8 mouse cellular contexts compared by ENCODE assay signal in genomic region chr8:70212112-70213055, GRCm38 (mm10). TPM values are rescaled to one million over a fixed set of nuclear protein-coding genes. Genes with fewer than 3 reads are reported as not detected.
DNase-seq lines count a peak whose midpoint lies in the region; ATAC-seq lines count a peak whose summit lies in the region.

Gene Slc25a42 (minus strand): TSS chr8:70212305.

- peak within 1 kb of the TSS; percentile 88 for H3K4me2 ChIP-seq in heart, embryonic 14.5 days (ENCODE audit: low read length)
- H3K4me2 ChIP-seq in liver, embryonic 13.5 days = peak within 1 kb of the TSS; percentile 100
- H3K4me2 ChIP-seq in stomach, embryonic 16.5 days (ENCODE audit: low read depth, low read length) = peak within 1 kb of the TSS; percentile 99

- H3K4me1 ChIP-seq in heart, embryonic 14.5 days (ENCODE audit: control insufficient read depth in 2 of 2, insufficient read depth in 2 of 2, low read length in 2 of 2) = peaks cover 7 to 17% of the 10 kb centered on the region in 2 experiments
- H3K4me1 ChIP-seq in liver, embryonic 13.5 days (replicated peaks) = peaks cover 61% of the 10 kb centered on the region
- H3K4me1 ChIP-seq in stomach, embryonic 16.5 days (ENCODE audit: control insufficient read depth, insufficient read depth, low read length) = peaks cover 17% of the 10 kb centered on the region

- H3K27ac ChIP-seq in heart, embryonic 14.5 days (replicated peaks in 1 of 2; ENCODE audit: control insufficient read depth in 1 of 2, insufficient read depth in 1 of 2, low read depth in 2 of 2, low read length in 2 of 2) = peak within 1 kb of the TSS; percentile 29 to 46; a peak in 3 of 4 replicates
- H3K27ac ChIP-seq in liver, embryonic 13.5 days = peak within 1 kb of the TSS; percentile 85
- H3K27ac ChIP-seq in stomach, embryonic 16.5 days (ENCODE audit: low read length) = peak within 1 kb of the TSS; percentile 55

- peak; percentile 98 for DNase-seq in c-Kit-negative CD71-positive TER-119-positive erythroid progenitor cells, embryonic 14.5 days (ENCODE audit: low read depth, low spot score)
- peak; percentile 100 for DNase-seq in fibroblast of lung, adult 2 months (ENCODE audit: low read depth)
- DNase-seq in kidney, postnatal 14 days = peak; percentile 99
- DNase-seq in liver, embryonic 13.5 days = peak; percentile 98
- DNase-seq in neural tube, embryonic 10.5 days (ENCODE audit: extremely low spot score, low spot score) = peak; percentile 94

- no peaks in the 10 kb centered on the region for H3K9me3 ChIP-seq in heart, embryonic 14.5 days (ENCODE audit: control insufficient read depth, low read length)
- no peaks in the 10 kb centered on the region for H3K9me3 ChIP-seq in liver, embryonic 13.5 days (replicated peaks)
- H3K9me3 ChIP-seq in stomach, embryonic 16.5 days (replicated peaks; ENCODE audit: control insufficient read depth, low read length) = no peaks in the 10 kb centered on the region

- H3K4me3 ChIP-seq in heart, embryonic 14.5 days (ENCODE audit: control insufficient read depth in 1 of 2, insufficient read depth in 1 of 2, low read depth in 1 of 2, low read length in 2 of 2) = peak within 1 kb of the TSS; percentile 59 to 79
- peak within 1 kb of the TSS; percentile 80 for H3K4me3 ChIP-seq in liver, embryonic 13.5 days (replicated peaks)
- peak within 1 kb of the TSS; percentile 72 for H3K4me3 ChIP-seq in stomach, embryonic 16.5 days (replicated peaks; ENCODE audit: low read length)

- no peaks in the 10 kb centered on the region for H3K36me3 ChIP-seq in heart, embryonic 14.5 days (ENCODE audit: control insufficient read depth, insufficient read depth, low read length)
- H3K36me3 ChIP-seq in liver, embryonic 13.5 days = no peaks in the 10 kb centered on the region
- H3K36me3 ChIP-seq in stomach, embryonic 16.5 days (ENCODE audit: control insufficient read depth, insufficient read depth, low read length) = no peaks in the 10 kb centered on the region

- WGBS in heart, embryonic 14.5 days = under 1% methylated on average over 65 of the region's 66 CpGs
- under 1% methylated on average over 65 of the region's 66 CpGs for WGBS in liver, embryonic 13.5 days (ENCODE audit: insufficient replicate concordance)
- WGBS in stomach, embryonic 16.5 days = under 1% methylated on average over 64 of the region's 66 CpGs

- ATAC-seq in CD4-positive, CD25-positive, alpha-beta regulatory T cell, adult 4 months = peak; percentile 87
- peak; percentile 97 for ATAC-seq in heart, embryonic 14.5 days (ENCODE audit: insufficient number of reproducible peaks, insufficient read depth, low FRiP score, low read depth)
- peak; percentile 93 for ATAC-seq in liver, embryonic 13.5 days (ENCODE audit: low read depth)
- ATAC-seq in stomach, embryonic 16.5 days (ENCODE audit: insufficient read depth, low FRiP score) = peak; percentile 98

- H3K9ac ChIP-seq in heart, embryonic 14.5 days (ENCODE audit: low read length) = peak within 1 kb of the TSS; percentile 74
- peak within 1 kb of the TSS; percentile 91 for H3K9ac ChIP-seq in liver, embryonic 13.5 days
- H3K9ac ChIP-seq in stomach, embryonic 16.5 days (ENCODE audit: low read length) = peak within 1 kb of the TSS; percentile 80

- no peaks in the 10 kb centered on the region for H3K27me3 ChIP-seq in heart, embryonic 14.5 days (ENCODE audit: control insufficient read depth, insufficient read depth, low read length)
- H3K27me3 ChIP-seq in liver, embryonic 13.5 days = no peaks in the 10 kb centered on the region
- H3K27me3 ChIP-seq in stomach, embryonic 16.5 days (ENCODE audit: control insufficient read depth, insufficient read depth, low read length) = no peaks in the 10 kb centered on the region

RNA-seq across cellular contexts. Expression of gene Slc25a42, which starts in this region (rescaled TPM):
- 1 to 10 TPM; 6.2 to 9.7 TPM for polyA plus RNA-seq in CD4-positive, CD25-positive, alpha-beta regulatory T cell, adult 4 months (2017; shearing (Covaris generic))
- 5.8 and 7.1 TPM in 2 replicates for polyA plus RNA-seq in heart, embryonic 14.5 days (2014; fragmentation: Nextera tagmentation; extraction: Ambion mirVana)
- 3.5 and 5.0 TPM in 2 replicates for polyA plus RNA-seq in liver, embryonic 13.5 days (2015; fragmentation: Nextera tagmentation; extraction: Ambion mirVana)
- polyA plus RNA-seq in stomach, embryonic 16.5 days (2015; fragmentation: Nextera tagmentation; extraction: Ambion mirVana) = 5.1 and 6.1 TPM in 2 replicates

Comparison
In these comparisons a context has a peak if more than half of its experiments do, and no peak if none do; other contexts are left out.
1. Peak in every context shown above with its lines: DNase-seq, ATAC-seq, H3K4me3 ChIP-seq and H3K27ac ChIP-seq.